Mouse (Mus musculus): ENCODE measurements at regions not wholly inside any gene's neighbourhood (a gene's known extent, or its start where the extent isn't known, plus 50 kb on each side); places are given as distances from the start of the nearest gene placed in this dataset.

DNA sequence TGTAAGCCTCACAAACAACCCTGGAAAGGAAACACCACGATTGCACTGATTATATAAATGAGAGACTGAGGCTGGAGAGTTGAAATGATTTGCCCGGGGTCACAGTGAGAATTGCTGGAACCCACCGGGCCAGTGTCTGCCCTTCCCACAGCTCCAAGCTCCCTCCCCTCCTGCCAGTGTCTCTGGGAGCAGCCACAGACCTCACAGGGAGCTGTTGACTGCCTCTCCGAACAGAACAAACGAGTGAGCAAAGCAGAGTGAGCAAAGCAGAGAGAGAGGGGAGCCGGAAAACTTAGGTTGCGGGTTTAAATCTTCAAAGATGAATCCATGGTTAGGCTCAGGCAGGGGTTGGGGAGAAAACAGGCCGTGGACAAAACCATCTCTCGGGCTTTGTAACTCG, 246.2 kb downstream of the Bcl11b start:
- TF ChIP-seq POLR2A (IDR thresholded peaks at IDR 0.05; ENCODE audit: low read depth, low read length) (no peak), CTCF (IDR thresholded peaks at IDR 0.05; ENCODE audit: extremely low read depth, insufficient read length, insufficient replicate concordance, low read depth, low read length) (no peak)
- Histone ChIP-seq H3K27me3 (ENCODE audit: control insufficient read depth, insufficient read depth, low read length) (no peaks in the 10 kb centered on the region), H3K27ac (ENCODE audit: insufficient read depth, low read depth, low read length) (no peak overlapping the region), H3K4me3 (ENCODE audit: low read depth, low read length) (no peak overlapping the region), H3K36me3 (ENCODE audit: control insufficient read depth, insufficient read depth, low read length) (no peaks in the 10 kb centered on the region), H3K4me1 (ENCODE audit: control insufficient read depth, insufficient read depth, insufficient read length, low read length) (peaks cover 15% of the 10 kb centered on the region)
- 52% methylated on average over 10 of the region's 10 CpGs for WGBS

DNA sequence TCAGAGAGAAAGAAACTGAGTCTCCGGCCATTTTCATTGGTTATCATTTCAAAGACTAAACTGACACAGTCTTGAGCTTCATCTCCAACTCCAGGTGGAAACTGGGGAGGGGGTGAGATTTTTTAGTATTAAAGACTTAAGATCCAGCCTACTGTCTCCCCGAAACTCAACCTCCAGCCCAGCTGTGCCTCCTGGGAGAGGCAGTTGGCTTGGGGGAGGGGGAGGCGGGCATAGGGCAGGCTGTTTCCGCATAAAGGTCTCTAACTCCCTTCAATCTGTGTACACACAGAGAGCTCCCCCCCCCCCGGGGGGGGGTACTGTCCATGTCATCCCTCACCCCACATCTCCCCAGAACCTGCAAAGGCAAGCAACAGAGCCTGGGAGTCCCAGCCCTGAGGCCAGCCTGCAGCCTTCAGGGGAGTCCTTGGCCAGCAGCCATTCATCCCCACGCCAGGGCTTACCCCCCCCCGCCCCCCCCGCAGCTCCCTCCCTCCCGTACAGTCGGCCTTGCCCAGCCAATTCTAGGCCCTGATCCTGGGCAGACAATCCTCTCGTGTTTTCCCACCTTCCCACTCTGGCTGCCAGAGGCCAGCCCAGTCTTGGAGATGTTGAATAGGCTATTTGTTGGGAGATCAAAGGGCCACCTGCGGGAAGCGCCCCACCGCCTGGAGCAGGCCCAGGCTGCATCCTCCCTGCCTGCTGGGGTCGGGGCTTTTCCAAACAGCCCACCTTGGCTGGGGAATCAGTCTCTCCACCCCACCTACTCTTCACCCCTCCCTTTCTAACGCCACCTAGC, 245.2 kb downstream of the Bcl11b start:
- 10% methylated on average over 16 of the region's 16 CpGs for WGBS
- peaks cover 11% of the 10 kb centered on the region for H3K4me1 ChIP-seq (ENCODE audit: control insufficient read depth, insufficient read depth, insufficient read length, low read length)
- TF ChIP-seq POLR2A (IDR thresholded peaks at IDR 0.05; ENCODE audit: low read depth, low read length): no peak
- no peak for TF ChIP-seq CTCF (IDR thresholded peaks at IDR 0.05; ENCODE audit: extremely low read depth, insufficient read length, insufficient replicate concordance, low read depth, low read length)
- no peaks in the 10 kb centered on the region for H3K27me3 ChIP-seq (ENCODE audit: control insufficient read depth, insufficient read depth, low read length)
- H3K27ac ChIP-seq (ENCODE audit: insufficient read depth, low read depth, low read length): no peak overlapping the region
- no peaks in the 10 kb centered on the region for H3K36me3 ChIP-seq (ENCODE audit: control insufficient read depth, insufficient read depth, low read length)
- H3K4me3 ChIP-seq (ENCODE audit: low read depth, low read length): no peak overlapping the region

DNA sequence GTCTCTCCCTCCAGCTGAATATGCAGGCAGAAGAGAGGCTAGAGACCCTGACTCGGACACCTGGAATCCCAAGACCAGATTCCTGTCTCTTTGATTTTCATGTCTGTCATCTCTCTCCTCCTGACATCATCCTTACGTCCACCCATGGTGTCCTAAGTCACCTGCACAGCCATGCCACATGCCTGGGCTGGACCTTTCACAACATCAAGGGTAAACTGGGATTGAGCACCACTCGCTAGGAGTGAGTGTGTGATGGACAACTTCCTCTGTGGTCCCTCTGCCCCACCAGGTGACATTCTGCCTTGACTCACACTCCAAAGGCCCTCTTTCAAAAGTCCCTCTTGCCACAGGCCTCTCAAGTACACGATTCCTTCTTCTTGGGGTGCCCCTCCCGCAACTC, 244.1 kb downstream of the Bcl11b start:
- Histone ChIP-seq H3K27ac (ENCODE audit: insufficient read depth, low read depth, low read length) (no peak overlapping the region), H3K4me3 (ENCODE audit: low read depth, low read length) (no peak overlapping the region), H3K36me3 (ENCODE audit: control insufficient read depth, insufficient read depth, low read length) (no peaks in the 10 kb centered on the region), H3K27me3 (ENCODE audit: control insufficient read depth, insufficient read depth, low read length) (no peaks in the 10 kb centered on the region), H3K4me1 (ENCODE audit: control insufficient read depth, insufficient read depth, insufficient read length, low read length) (peaks cover 11% of the 10 kb centered on the region)
- 69% methylated on average over 5 of the region's 5 CpGs for WGBS
- TF ChIP-seq CTCF (IDR thresholded peaks at IDR 0.05; ENCODE audit: extremely low read depth, insufficient read length, insufficient replicate concordance, low read depth, low read length): no peak
- no peak for TF ChIP-seq POLR2A (IDR thresholded peaks at IDR 0.05; ENCODE audit: low read depth, low read length)

DNA sequence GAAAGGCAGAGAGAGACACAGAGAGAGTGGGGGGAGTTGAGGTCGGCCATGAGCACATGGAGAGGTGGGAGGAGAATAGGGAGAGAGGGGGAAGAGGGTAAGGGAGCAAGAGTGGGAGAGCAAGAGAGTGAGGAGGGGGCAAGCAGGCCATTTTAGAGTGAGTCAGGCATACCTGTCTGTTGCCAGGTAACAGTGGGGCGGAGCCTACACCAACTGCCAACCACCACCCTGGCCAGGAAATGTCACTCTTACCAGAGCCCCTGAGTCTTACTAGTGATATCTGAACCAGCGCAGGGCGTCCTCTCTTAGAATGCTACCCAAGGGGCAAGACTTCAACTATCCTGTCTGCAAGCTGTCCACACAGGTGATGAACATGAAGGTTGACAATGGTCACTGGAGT, 243.5 kb downstream of the Bcl11b start:
- WGBS: 87% methylated on average over 4 of the region's 4 CpGs
- peaks cover 9% of the 10 kb centered on the region for H3K4me1 ChIP-seq (ENCODE audit: control insufficient read depth, insufficient read depth, insufficient read length, low read length)

DNA sequence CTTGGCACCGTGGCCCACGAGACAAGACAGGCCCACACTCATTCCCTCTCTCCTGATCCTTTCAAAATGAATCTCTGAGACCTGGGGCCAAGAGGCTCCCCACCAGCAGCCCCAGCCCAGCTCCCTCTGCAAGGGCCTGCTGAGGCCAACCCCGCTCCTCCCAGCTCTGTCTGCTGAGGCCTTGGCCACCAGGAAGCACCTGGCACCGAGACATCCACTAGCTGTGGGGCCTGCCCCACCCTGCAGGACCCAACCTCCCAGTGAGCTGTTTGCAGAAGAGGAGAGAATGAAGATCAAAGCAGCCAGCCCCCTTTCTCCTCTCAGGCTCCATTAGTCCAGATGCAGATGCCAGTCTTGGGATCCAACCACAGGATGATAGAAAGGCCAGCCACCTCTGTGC, 241.3 kb downstream of the Bcl11b start:
- H3K27ac ChIP-seq (ENCODE audit: insufficient read depth, low read depth, low read length): no peak overlapping the region
- peaks cover 6% of the 10 kb centered on the region for H3K4me1 ChIP-seq (ENCODE audit: control insufficient read depth, insufficient read depth, insufficient read length, low read length)
- H3K4me3 ChIP-seq (ENCODE audit: low read depth, low read length): no peak overlapping the region
- no peaks in the 10 kb centered on the region for H3K36me3 ChIP-seq (ENCODE audit: control insufficient read depth, insufficient read depth, low read length)
- 47% methylated on average over 4 of the region's 4 CpGs for WGBS
- TF ChIP-seq CTCF (IDR thresholded peaks at IDR 0.05; ENCODE audit: extremely low read depth, insufficient read length, insufficient replicate concordance, low read depth, low read length): no peak
- no peak for TF ChIP-seq POLR2A (IDR thresholded peaks at IDR 0.05; ENCODE audit: low read depth, low read length)
- H3K27me3 ChIP-seq (ENCODE audit: control insufficient read depth, insufficient read depth, low read length): no peaks in the 10 kb centered on the region

More for the DNA sequence above, 243.5 kb downstream of the Bcl11b start:
- no peak overlapping the region for H3K4me3 ChIP-seq (ENCODE audit: low read depth, low read length)
- H3K27me3 ChIP-seq (ENCODE audit: control insufficient read depth, insufficient read depth, low read length): no peaks in the 10 kb centered on the region
- H3K27ac ChIP-seq (ENCODE audit: insufficient read depth, low read depth, low read length): no peak overlapping the region
- TF ChIP-seq CTCF (IDR thresholded peaks at IDR 0.05; ENCODE audit: extremely low read depth, insufficient read length, insufficient replicate concordance, low read depth, low read length) (no peak), POLR2A (IDR thresholded peaks at IDR 0.05; ENCODE audit: low read depth, low read length) (no peak)
- no peaks in the 10 kb centered on the region for H3K36me3 ChIP-seq (ENCODE audit: control insufficient read depth, insufficient read depth, low read length)

DNA sequence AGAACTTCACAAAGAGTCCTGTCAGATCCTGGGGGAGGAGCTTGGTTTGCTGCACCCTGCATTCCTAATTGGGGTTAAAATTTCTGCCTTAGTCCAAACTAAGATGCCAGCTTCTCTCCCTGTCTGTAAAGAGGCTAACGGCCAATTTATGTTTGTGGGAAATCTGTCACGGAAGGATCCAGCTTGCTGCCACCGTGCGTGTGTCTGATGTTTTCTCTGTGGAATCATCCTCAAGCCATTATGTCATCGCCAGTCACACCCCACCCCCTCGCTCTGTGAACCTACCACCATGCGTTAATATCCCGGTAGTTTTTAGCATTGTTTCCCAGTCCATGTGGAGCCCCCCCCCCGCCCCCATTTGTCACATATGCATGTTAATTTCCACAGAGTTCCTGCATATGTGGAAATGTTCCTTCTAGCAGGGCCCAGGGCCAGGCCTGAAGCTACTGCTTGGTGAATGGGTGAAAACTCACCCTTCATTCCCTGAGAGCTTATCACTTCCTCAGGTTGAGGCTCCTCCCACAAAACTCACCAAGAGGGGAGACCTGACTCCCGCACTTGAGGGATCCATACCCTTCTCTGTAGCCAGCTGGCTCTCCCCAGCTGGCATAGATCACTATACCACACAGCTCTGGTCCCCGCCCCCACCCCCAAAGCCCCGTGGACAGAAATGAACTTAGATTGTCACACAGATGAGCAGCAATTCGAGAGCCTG, 233.4 kb downstream of the Bcl11b start:
- no peaks in the 10 kb centered on the region for H3K4me1 ChIP-seq (ENCODE audit: control insufficient read depth, insufficient read depth, insufficient read length, low read length)
- no peaks in the 10 kb centered on the region for H3K27me3 ChIP-seq (ENCODE audit: control insufficient read depth, insufficient read depth, low read length)
- H3K36me3 ChIP-seq (ENCODE audit: control insufficient read depth, insufficient read depth, low read length): no peaks in the 10 kb centered on the region
- 70% methylated on average over 13 of the region's 13 CpGs for WGBS
- no peak overlapping the region for H3K4me3 ChIP-seq (ENCODE audit: low read depth, low read length)
- TF ChIP-seq POLR2A (IDR thresholded peaks at IDR 0.05; ENCODE audit: low read depth, low read length) (no peak), CTCF (IDR thresholded peaks at IDR 0.05; ENCODE audit: extremely low read depth, insufficient read length, insufficient replicate concordance, low read depth, low read length) (no peak)
- no peak overlapping the region for H3K27ac ChIP-seq (ENCODE audit: insufficient read depth, low read depth, low read length)

DNA sequence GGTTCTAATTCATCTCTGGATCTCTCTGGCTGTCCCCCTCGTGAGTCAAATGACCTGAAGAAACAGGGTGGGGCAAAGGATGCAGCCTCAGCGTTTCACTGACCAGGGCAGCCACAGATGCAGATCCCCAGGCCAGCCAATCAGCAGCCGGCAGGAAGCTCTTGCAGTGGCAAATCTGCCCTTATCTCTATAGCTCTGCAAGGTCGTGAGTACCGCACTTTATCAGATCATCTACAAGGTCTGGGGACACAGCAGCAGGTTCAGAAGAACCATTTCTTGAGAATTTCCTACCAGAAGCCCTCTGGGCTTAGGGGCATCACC, 232.9 kb downstream of the Bcl11b start:
- WGBS: 11% methylated on average over 5 of the region's 5 CpGs
- no peaks in the 10 kb centered on the region for H3K36me3 ChIP-seq (ENCODE audit: control insufficient read depth, insufficient read depth, low read length)
- no peaks in the 10 kb centered on the region for H3K27me3 ChIP-seq (ENCODE audit: control insufficient read depth, insufficient read depth, low read length)
- no peak overlapping the region for H3K4me3 ChIP-seq (ENCODE audit: low read depth, low read length)
- H3K27ac ChIP-seq (ENCODE audit: insufficient read depth, low read depth, low read length): no peak overlapping the region
- H3K4me1 ChIP-seq (ENCODE audit: control insufficient read depth, insufficient read depth, insufficient read length, low read length): no peaks in the 10 kb centered on the region
- TF ChIP-seq CTCF (IDR thresholded peaks at IDR 0.05; ENCODE audit: extremely low read depth, insufficient read length, insufficient replicate concordance, low read depth, low read length) (no peak), POLR2A (IDR thresholded peaks at IDR 0.05; ENCODE audit: low read depth, low read length) (no peak)

All from small intestine, adult 2 months (tissue).